Mouse (Mus musculus) gastrocnemius, adult 18-20 months (tissue): Measurements from ENCODE around the gene Tppp3. TPM values are rescaled to one million over a fixed set of nuclear protein-coding genes. Genes with fewer than 3 reads are reported as not detected.
A peak's percentile ranks its signal among the peaks of the same experiment; 100 is the strongest.

Source experiments
- DNase-seq: peaks from one replicate; pipeline ENCODE4 v3.0.0; 2021; ENCODE audit warnings: low spot score
- total RNA-seq, 2 experiments: library from RNA; stranded (reverse); gene quantifications; 2 replicates each; pipeline ENCODE4 v1.2.3; 2021

Gene Tppp3
- total RNA-seq, 2 experiments from 2014 or later: 47.9 to 56.7 TPM

- DNase-seq: no peak
These were observed 16.8 kb upstream of the Tppp3 start for GRCm38 (mm10) chr8:105488082-105488481.

GRCm38 (mm10) chr8:105484392-105484791 is 13.1 kb upstream of the Tppp3 start:
- DNase-seq: peak; percentile 84

GRCm38 (mm10) chr8:105484030-105484368 is 12.7 kb upstream of the Tppp3 start:
- peak; percentile 79 for DNase-seq

DNA sequence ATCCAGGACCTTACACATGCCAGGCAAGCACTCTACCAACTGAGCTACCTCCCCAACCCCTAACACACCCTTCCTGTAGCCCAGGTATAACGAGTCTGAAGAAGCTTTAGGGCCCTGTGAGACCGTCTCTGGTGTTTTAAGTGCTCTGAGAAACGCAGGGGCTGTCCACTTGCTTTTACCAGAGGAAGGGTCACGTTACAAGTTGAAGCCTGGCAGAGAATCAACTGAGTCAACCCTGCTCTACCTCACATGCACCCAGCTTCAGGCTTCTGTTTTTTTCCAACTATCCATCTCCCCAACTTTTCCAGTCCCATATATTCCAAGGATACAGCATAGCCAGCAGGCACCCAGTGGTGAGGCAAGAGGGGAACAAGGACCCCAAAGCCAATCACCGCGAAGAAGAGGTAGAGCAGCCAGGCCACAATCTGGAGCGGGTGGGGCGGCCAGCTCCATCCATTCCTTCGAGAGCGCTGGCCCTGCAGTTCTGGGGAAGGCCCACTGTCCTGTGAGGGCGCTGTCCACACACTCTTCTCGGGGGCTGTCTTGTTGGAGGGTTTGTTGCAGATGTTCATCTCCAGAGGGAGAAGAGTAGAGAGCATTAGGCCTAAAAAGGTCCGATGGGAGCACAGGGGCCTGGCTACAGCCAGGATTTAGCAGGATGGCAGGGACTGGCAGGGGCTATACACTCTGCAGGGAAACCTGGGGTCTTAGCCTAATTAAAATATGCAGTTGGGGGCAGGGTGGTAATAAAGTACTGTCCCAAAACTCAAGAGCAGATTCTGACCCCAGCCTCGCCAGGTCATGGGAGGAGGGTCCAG is 12.1 kb upstream of the Tppp3 start:
- peak; percentile 81 for DNase-seq

DNA sequence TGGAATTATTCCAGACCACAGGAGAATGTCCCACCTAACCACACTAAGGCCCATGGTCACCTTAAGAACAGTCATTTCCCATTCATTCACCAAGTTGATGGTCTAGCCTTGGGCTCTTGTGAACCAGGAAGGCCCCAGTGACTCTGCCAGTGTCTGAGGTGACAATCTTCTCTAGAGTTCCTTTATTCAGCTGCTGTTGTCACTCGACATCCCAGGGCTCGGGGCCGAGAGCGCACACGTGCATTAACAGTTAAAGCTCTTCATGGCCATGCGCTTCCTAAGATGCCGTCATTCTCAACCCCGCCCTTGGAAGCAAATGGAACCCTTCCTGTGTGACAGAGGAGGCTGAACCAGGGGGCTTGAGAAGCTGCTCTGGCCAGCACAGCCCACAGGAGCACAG is 10.8 kb upstream of the Tppp3 start:
- DNase-seq: no peak

- no peak for DNase-seq
These were observed 10.1 kb upstream of the Tppp3 start for GRCm38 (mm10) chr8:105481453-105481852.

- DNase-seq: no peak
These were observed 9.7 kb upstream of the Tppp3 start for GRCm38 (mm10) chr8:105481013-105481412.

GRCm38 (mm10) chr8:105477792-105478191 is 6.5 kb upstream of the Tppp3 start:
- no peak for DNase-seq

GRCm38 (mm10) chr8:105476628-105477413 is 5.5 kb upstream of the Tppp3 start:
- peak; percentile 65 for DNase-seq

DNA sequence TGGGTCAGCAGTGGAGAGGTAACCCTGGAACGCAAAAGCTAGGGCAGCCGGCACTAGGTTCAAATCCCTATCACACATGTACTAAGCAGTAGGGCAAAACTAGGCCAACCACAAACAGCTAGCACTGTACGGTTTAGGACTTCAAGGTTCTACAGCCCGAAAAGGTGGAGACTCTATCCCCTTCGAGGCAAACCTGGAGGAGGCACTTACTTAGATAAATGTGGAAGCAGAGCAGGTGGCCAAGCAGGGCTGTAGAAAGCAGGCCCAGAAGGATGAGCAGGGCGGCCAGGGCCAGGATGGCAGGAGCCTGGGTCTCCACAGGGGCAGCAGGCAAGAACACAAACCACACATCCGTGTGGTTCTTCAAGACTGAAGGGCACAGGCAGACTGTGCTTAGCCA is 4.8 kb upstream of the Tppp3 start:
- no peak for DNase-seq

GRCm38 (mm10) chr8:105475742-105476141 is 4.4 kb upstream of the Tppp3 start:
- no peak for DNase-seq

- peak; percentile 69 for DNase-seq
These were observed 3.9 kb upstream of the Tppp3 start for GRCm38 (mm10) chr8:105475254-105475653.

- no peak for DNase-seq
These were observed 3.4 kb upstream of the Tppp3 start for GRCm38 (mm10) chr8:105474680-105475079.

DNA sequence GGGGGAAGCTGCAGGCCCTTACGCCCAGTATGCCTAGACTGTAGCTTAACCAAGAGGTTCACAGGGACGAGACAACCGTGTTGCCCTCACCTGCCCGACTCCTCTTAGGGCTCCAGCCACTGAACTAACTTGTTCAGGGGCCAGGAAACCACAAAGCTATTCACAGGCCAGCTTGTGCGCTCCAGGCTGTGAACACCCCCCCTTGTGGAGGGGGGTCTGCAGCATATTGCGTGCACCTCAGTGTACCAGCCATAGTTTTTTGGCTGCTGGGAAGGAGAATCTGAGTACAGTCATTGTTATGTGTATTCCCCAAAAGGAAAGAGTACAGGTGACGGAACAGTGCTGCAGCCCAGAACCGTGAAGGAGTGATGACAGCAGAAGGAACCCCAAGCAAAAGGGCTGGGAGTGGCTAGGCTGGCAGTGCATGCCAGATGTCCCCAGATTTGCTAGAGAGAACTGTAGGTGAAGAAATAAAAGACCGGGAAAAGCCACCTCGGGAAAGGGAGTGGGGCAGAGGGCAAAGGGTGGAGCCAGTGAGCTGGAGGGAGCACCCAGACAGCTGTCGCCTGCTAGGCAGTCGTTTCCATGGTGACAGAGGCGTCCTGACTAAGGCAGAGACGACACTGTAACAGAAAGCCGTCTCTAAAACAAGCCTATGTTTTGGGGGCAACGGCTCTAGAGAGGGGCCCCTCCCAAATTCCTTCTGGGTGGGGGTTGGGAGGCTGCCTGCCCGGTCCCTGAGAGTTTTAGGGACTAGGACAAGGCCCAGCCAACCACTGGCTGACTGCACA is 2.7 kb upstream of the Tppp3 start:
- DNase-seq: peak; percentile 68

- DNase-seq: no peak
These were observed 1.7 kb upstream of the Tppp3 start for GRCm38 (mm10) chr8:105472983-105473382.

DNA sequence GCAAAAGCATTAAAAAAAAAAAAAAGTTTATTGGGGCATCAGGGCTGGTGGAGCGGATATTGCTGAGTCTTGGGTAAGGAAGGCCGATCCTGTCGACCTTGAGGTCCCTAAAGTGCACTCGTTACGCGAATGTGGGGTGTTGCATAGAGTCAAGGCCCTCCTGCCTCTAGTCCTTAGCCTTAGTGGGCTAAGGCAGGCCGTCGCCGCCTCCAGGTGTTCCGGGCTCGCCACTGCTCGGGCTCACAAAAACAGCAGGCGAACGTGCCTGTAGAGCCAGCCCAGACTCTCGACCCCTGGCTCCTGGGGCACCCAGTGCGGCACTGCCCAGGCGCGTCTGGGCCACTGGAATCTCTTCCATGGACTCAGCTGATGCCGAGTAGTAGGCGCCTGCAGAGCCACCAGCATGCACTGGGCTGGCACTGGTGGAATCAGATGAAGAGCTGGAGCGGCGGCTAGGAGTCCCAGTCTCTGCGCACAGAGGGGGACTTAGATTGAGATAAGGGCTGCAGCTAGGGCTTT is 1.1 kb upstream of the Tppp3 start:
- DNase-seq: no peak

GRCm38 (mm10) chr8:105470681-105471313 is 529 bp downstream of the Tppp3 start:
- no peak for DNase-seq

DNA sequence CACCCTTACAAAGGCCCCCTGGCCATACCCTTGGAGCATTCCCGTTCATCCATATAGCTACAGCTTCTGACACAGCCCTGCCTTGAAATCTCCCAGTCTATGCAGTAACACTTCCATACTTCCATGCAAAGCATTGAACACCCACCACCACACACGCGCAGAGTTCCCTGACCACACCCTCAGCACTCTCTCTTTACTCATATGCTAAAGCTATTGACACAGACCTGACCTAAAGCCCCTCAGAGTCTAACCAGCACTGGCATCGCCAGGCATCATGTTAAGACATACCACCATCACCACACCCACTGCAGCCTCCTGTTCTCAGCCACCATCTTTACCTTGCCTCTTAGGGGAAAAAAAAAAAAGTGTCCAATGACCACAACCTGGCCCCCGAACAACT is 1.1 kb downstream of the Tppp3 start:
- DNase-seq: no peak

GRCm38 (mm10) chr8:105469816-105470215 is 1.5 kb downstream of the Tppp3 start:
- DNase-seq: no peak

- peak; percentile 72 for DNase-seq
These were observed 2.2 kb downstream of the Tppp3 start for GRCm38 (mm10) chr8:105469041-105469695.
